Mouse (Mus musculus) kidney, adult 2 months (tissue): ENCODE data around the gene Sf3a1.

Source experiments
- CTCF ChIP-seq: fragments of 200-500 bp; conservative IDR thresholded peaks from 2 replicates; pipeline ENCODE4 v1.5.1; 2011; ENCODE audit warnings: low read depth, mild to moderate bottlenecking, control low read depth, low read length, moderate library complexity, mixed read lengths; ENCODE audit not compliant: insufficient read depth, insufficient read length
- POLR2A ChIP-seq: fragments of 200-500 bp; IDR thresholded peaks from one replicate; pipeline ENCODE4 v1.6.1; 2011; ENCODE audit warnings: low read depth, low read length, control low read depth

- no peak for TF ChIP-seq CTCF
- no peak for TF ChIP-seq POLR2A
These were observed 46.2 kb upstream of the Sf3a1 start for GRCm38 (mm10) chr11:4113970-4114369.
